Mouse (Mus musculus): ENCODE results near the gene H2-T23.

- no peak for TF ChIP-seq POLR2A (IDR thresholded peaks at IDR 0.05; ENCODE audit: borderline replicate concordance, extremely low read depth, insufficient read depth, insufficient read length, poor library complexity, severe bottlenecking)
- TF ChIP-seq CTCF (IDR thresholded peaks at IDR 0.05; ENCODE audit: borderline replicate concordance, extremely low read depth, insufficient read depth, insufficient read length) = peak; percentile 92
Observed at GRCm38 (mm10) chr17:35996949-35997348, 35.7 kb downstream of the H2-T23 start.
